Mouse (Mus musculus) large intestine, adult 2 months (tissue): ENCODE measurements around the gene Kif24. TPM values are rescaled to one million over a fixed set of nuclear protein-coding genes. Genes with fewer than 3 reads are reported as not detected.

Source experiments
- DNase-seq: peaks from one replicate; pipeline ENCODE4 v3.0.0-alpha.2; 2012; ENCODE audit warnings: low read depth, low spot score
- whole genome bisulfite sequencing: fragments of 180-500 bp; shearing (Covaris S2); methylation state at CpG from one replicate; pipeline ENCODE4 v1.1.7; 2018; 5-methylcytosine and 5-hydroxymethylcytosine counted together
- polyA plus RNA-seq: library from polyadenylated mRNA; depleted of rRNA; stranded (reverse); fragments of >200 nt; gene quantifications from 2 replicates; pipeline ENCODE4 v1.2.3, GENCODE M21; 2012; rRNA removed

Kif24 gene
- polyA plus RNA-seq, 1 experiment: 2.1 TPM

- WGBS: 78% methylated on average over 2 of the region's 2 CpGs
- DNase-seq: no peak
These were observed 106.0 kb downstream of the Kif24 start for GRCm38 (mm10) chr4:41358669-41359068.

GRCm38 (mm10) chr4:41357154-41357553 lies 107.5 kb downstream of the Kif24 start:
- DNase-seq: no peak
- WGBS: 89% methylated on average over 2 of the region's 2 CpGs

DNA sequence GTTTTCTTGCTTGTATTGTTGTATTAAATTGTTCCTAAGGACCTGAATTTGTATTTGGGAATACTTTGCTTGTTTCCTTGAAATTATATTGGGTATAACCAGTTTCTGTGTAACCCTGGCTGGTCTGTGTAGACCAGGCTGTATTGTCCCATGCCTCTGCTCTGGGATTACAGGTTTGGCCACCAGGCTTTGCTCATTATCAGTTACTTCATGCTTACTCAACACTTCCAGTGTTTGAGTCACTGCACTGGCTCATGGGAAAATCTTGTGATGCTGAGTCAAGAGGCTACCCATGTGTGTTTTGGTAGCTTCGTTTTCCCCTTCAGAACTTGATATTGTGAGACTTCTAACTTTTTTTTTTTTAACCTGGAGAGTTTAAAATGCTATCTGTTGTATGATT lies 111.4 kb downstream of the Kif24 start:
- no peak for DNase-seq
- WGBS: 81% methylated on average over 1 of the region's 1 CpGs

- DNase-seq: no peak
- 83% methylated on average over 4 of the region's 4 CpGs for WGBS
These were observed 111.9 kb downstream of the Kif24 start for GRCm38 (mm10) chr4:41352758-41353157.

- WGBS: under 1% methylated on average over 28 of the region's 28 CpGs
- DNase-seq: no peak
These were observed 115.5 kb downstream of the Kif24 start for GRCm38 (mm10) chr4:41349199-41349591.

- peak; percentile 94 for DNase-seq
- under 1% methylated on average over 31 of the region's 31 CpGs for WGBS
These were observed 116.0 kb downstream of the Kif24 start, which contains the start of gene Ubap1 for GRCm38 (mm10) chr4:41348584-41349198. Gene Ubap1, plus strand, starts transcription at chr4:41348996.

DNA sequence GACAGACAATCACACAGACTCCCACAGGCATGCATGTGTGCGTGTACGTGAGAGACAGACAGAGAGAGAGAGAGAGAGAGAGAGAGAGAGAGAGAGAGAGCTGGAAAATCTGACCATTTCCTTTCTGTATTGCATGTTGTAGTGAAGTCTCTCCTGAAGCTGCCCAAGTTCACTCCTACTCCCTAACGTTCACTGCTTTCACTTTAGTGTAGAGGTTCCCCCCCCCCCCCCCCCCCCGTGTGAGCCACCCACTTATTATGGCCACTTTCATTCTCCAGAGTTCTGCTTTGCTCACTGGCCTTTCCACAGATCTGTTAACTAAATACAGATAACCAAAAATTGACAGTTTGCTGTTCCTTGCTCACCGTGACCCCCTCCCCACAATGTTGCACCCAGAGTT lies 116.8 kb downstream of the Kif24 start:
- 13% methylated on average over 5 of the region's 5 CpGs for WGBS
- no peak for DNase-seq

DNA sequence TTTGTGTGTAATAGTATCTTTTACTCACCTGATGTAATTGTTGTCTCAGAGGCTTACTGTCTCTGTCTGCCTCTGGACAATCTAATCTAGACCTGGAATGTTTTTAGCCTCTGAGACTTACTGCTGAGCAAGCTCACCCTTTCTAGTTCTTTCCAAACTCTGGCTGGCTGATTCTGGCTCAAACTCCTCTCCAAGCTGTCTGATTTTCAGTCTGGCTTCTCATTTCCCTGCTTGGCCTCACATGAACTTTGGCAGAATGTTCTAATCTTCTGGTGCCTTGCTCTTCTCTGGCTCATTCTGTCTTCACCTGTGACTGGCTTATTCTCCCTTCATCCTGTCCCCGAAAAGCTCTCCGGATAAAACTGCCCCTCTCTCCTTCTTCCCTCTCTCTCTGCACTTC lies 118.7 kb downstream of the Kif24 start:
- no peak for DNase-seq
- WGBS: 78% methylated on average over 2 of the region's 2 CpGs

GRCm38 (mm10) chr4:41340912-41341550 lies 123.7 kb downstream of the Kif24 start:
- no peak for DNase-seq
- WGBS: 82% methylated on average over 11 of the region's 11 CpGs

Other genes starting within 250 kb of the Kif24 start
- gene Ubap2, start 189.7 kb downstream of the Kif24 start, polyA plus RNA-seq: 29.9 and 38.5 TPM in 2 replicates
- 28.7 and 33.7 TPM in 2 replicates for gene Dcaf12, start 150.0 kb downstream of the Kif24 start, polyA plus RNA-seq
- gene Ubap1, start 115.9 kb downstream of the Kif24 start, polyA plus RNA-seq: 28.7 and 35.9 TPM in 2 replicates
- gene Nudt2, start 264 bp upstream of the Kif24 start, polyA plus RNA-seq: 27.4 and 27.7 TPM in 2 replicates
- gene AI464131, start 38.2 kb upstream of the Kif24 start, polyA plus RNA-seq: 7.1 and 13.3 TPM in 2 replicates
- gene 1110017D15Rik, start 52.4 kb upstream of the Kif24 start, polyA plus RNA-seq: 0.12 and 0.34 TPM in 2 replicates
- gene Fam219a, start 104.7 kb upstream of the Kif24 start, polyA plus RNA-seq: 6.9 and 8.6 TPM in 2 replicates
- 2.3 and 2.5 TPM in 2 replicates for gene Dnaic1, start 104.9 kb upstream of the Kif24 start, polyA plus RNA-seq
- gene Enho, start 175.4 kb upstream of the Kif24 start, polyA plus RNA-seq: 4.0 and 5.4 TPM in 2 replicates
- 1.4 TPM in 2 replicates for gene Cntfr, start 232.2 kb upstream of the Kif24 start, polyA plus RNA-seq
- gene Il11ra1, start 235.1 kb upstream of the Kif24 start, polyA plus RNA-seq: 27.6 and 27.9 TPM in 2 replicates
- 37.7 and 41.3 TPM in 2 replicates for gene Rpp25l, start 248.6 kb upstream of the Kif24 start, polyA plus RNA-seq